Mouse (Mus musculus): ENCODE results near the gene Fndc3b. TPM values are rescaled to one million over a fixed set of nuclear protein-coding genes. Genes with fewer than 3 reads are reported as not detected.
A peak's percentile ranks its signal among the peaks of the same experiment; 100 is the strongest.
"Not testable (repeated sequence)": the region's sequence is repeated elsewhere in the genome, so short reads cannot be mapped to it uniquely, and the experiment has no call there.

The Fndc3b gene
- polyA plus RNA-seq, 1 experiment: 0.78 TPM

GRCm38 (mm10) chr3:27406440-27406839, 304.7 kb downstream of the Fndc3b start:
- Histone ChIP-seq H3K9me3 (peaks cover under 1% of the 10 kb centered on the region; the same call in 1 of the 2 replicates), H3K36me3 (replicated peaks; ENCODE audit: low read length) (no peaks in the 10 kb centered on the region), H3K4me3 (replicated peaks) (no peak overlapping the region), H3K4me1 (no peaks in the 10 kb centered on the region), H3K27me3 (replicated peaks) (no peaks in the 10 kb centered on the region)
- TF ChIP-seq GATA1 (IDR thresholded peaks at IDR 0.05; ENCODE audit: borderline replicate concordance, low read length): no peak
- TF ChIP-seq FLI1 (IDR thresholded peaks at IDR 0.05; ENCODE audit: low read length): no peak

- not testable (repeated sequence) for H3K9me3 ChIP-seq; H3K4me1 ChIP-seq; H3K27me3 ChIP-seq (replicated peaks)
Observed at GRCm38 (mm10) chr3:27400996-27401395, 310.1 kb downstream of the Fndc3b start.

GRCm38 (mm10) chr3:27389923-27390322, 321.2 kb downstream of the Fndc3b start:
- Histone ChIP-seq H3K27me3 (replicated peaks) (no peaks in the 10 kb centered on the region), H3K4me3 (replicated peaks) (no peak overlapping the region)

More at GRCm38 (mm10) chr3:27400996-27401395, 310.1 kb downstream of the Fndc3b start:
- H3K4me3 ChIP-seq (replicated peaks); H3K36me3 ChIP-seq (replicated peaks; ENCODE audit: low read length): not testable (repeated sequence)

GRCm38 (mm10) chr3:27384836-27385235, 326.3 kb downstream of the Fndc3b start:
- Histone ChIP-seq H3K4me3 (replicated peaks) (no peak overlapping the region), H3K4me1 (no peaks in the 10 kb centered on the region), H3K9me3 (no peaks in the 10 kb centered on the region), H3K27me3 (replicated peaks) (no peaks in the 10 kb centered on the region), H3K36me3 (replicated peaks; ENCODE audit: low read length) (no peaks in the 10 kb centered on the region)
- TF ChIP-seq GATA1 (IDR thresholded peaks at IDR 0.05; ENCODE audit: borderline replicate concordance, low read length): no peak
- no peak for TF ChIP-seq FLI1 (IDR thresholded peaks at IDR 0.05; ENCODE audit: low read length)

More at GRCm38 (mm10) chr3:27389923-27390322, 321.2 kb downstream of the Fndc3b start:
- Histone ChIP-seq H3K36me3 (replicated peaks; ENCODE audit: low read length) (no peaks in the 10 kb centered on the region), H3K9me3 (peaks cover 7% of the 10 kb centered on the region), H3K4me1 (no peaks in the 10 kb centered on the region)
- TF ChIP-seq GATA1 (IDR thresholded peaks at IDR 0.05; ENCODE audit: borderline replicate concordance, low read length) (no peak), FLI1 (IDR thresholded peaks at IDR 0.05; ENCODE audit: low read length) (no peak)

- Histone ChIP-seq H3K4me3 (replicated peaks) (no peak overlapping the region), H3K27me3 (replicated peaks) (peaks cover 4% of the 10 kb centered on the region), H3K4me1 (no peaks in the 10 kb centered on the region), H3K9me3 (no peaks in the 10 kb centered on the region), H3K36me3 (replicated peaks; ENCODE audit: low read length) (no peaks in the 10 kb centered on the region)
- no peak for TF ChIP-seq FLI1 (IDR thresholded peaks at IDR 0.05; ENCODE audit: low read length)
- TF ChIP-seq GATA1 (IDR thresholded peaks at IDR 0.05; ENCODE audit: borderline replicate concordance, low read length): no peak
Observed at GRCm38 (mm10) chr3:27377935-27378334, 333.2 kb downstream of the Fndc3b start.

- TF ChIP-seq GATA1 (IDR thresholded peaks at IDR 0.05; ENCODE audit: borderline replicate concordance, low read length) (no peak), FLI1 (IDR thresholded peaks at IDR 0.05; ENCODE audit: low read length) (no peak)
- no peaks in the 10 kb centered on the region for H3K36me3 ChIP-seq (replicated peaks; ENCODE audit: low read length)
- H3K9me3 ChIP-seq: peaks cover 7% of the 10 kb centered on the region; the same call in 1 of the 2 replicates
- H3K4me1 ChIP-seq: peaks cover 13% of the 10 kb centered on the region; the same call in 1 of the 2 replicates
- no peak overlapping the region for H3K4me3 ChIP-seq (replicated peaks)
- H3K27me3 ChIP-seq (replicated peaks): peaks cover 33% of the 10 kb centered on the region
Observed at GRCm38 (mm10) chr3:27374396-27374795, 336.7 kb downstream of the Fndc3b start.

- Histone ChIP-seq H3K4me1 (peaks cover 13% of the 10 kb centered on the region; the same call in 1 of the 2 replicates), H3K4me3 (replicated peaks) (peak overlapping the region; percentile 42), H3K9me3 (peaks cover 7% of the 10 kb centered on the region; the same call in 1 of the 2 replicates), H3K27me3 (replicated peaks) (peaks cover 33% of the 10 kb centered on the region), H3K36me3 (replicated peaks; ENCODE audit: low read length) (no peaks in the 10 kb centered on the region)
- TF ChIP-seq FLI1 (IDR thresholded peaks at IDR 0.05; ENCODE audit: low read length) (no peak), GATA1 (IDR thresholded peaks at IDR 0.05; ENCODE audit: borderline replicate concordance, low read length) (no peak)
Observed at GRCm38 (mm10) chr3:27371725-27372650, 339.1 kb downstream of the Fndc3b start.

- H3K4me1 ChIP-seq: peaks cover 13% of the 10 kb centered on the region; the same call in 1 of the 2 replicates
- TF ChIP-seq FLI1 (IDR thresholded peaks at IDR 0.05; ENCODE audit: low read length) (no peak), GATA1 (IDR thresholded peaks at IDR 0.05; ENCODE audit: borderline replicate concordance, low read length) (no peak)
- peaks cover 7% of the 10 kb centered on the region; the same call in 1 of the 2 replicates for H3K9me3 ChIP-seq
- H3K4me3 ChIP-seq (replicated peaks): peak within 1 kb of the TSS; percentile 42
- H3K36me3 ChIP-seq (replicated peaks; ENCODE audit: low read length): no peaks in the 10 kb centered on the region
- peaks cover 33% of the 10 kb centered on the region for H3K27me3 ChIP-seq (replicated peaks)
Observed at GRCm38 (mm10) chr3:27371276-27371621, 339.9 kb downstream of the Fndc3b start, which contains the start of gene Ghsr. TSS of gene Ghsr (plus strand) at chr3:27371351.

GRCm38 (mm10) chr3:27370582-27371275, 340.4 kb downstream of the Fndc3b start:
- no peaks in the 10 kb centered on the region for H3K36me3 ChIP-seq (replicated peaks; ENCODE audit: low read length)
- H3K9me3 ChIP-seq: peaks cover 7% of the 10 kb centered on the region; the same call in 1 of the 2 replicates
- no peak overlapping the region for H3K4me3 ChIP-seq (replicated peaks)
- H3K4me1 ChIP-seq: peaks cover 13% of the 10 kb centered on the region; the same call in 1 of the 2 replicates
- TF ChIP-seq GATA1 (IDR thresholded peaks at IDR 0.05; ENCODE audit: borderline replicate concordance, low read length) (no peak), FLI1 (IDR thresholded peaks at IDR 0.05; ENCODE audit: low read length) (no peak)
- peaks cover 33% of the 10 kb centered on the region for H3K27me3 ChIP-seq (replicated peaks)
